Mouse (Mus musculus): ENCODE data around the gene Gm17617.
"Not testable (repeated sequence)": the region's sequence is repeated elsewhere in the genome, so short reads cannot be mapped to it uniquely, and the experiment has no call there.

Gene Gm17617

GRCm38 (mm10) chr13:55124903-55125302 is 8.4 kb downstream of the Gm17617 start:
- DNase-seq (ENCODE audit: low spot score in 2 of 2) = no peak

GRCm38 (mm10) chr13:55114375-55114774 is 19.0 kb downstream of the Gm17617 start:
- no peak for DNase-seq (ENCODE audit: low spot score in 2 of 2)

DNA sequence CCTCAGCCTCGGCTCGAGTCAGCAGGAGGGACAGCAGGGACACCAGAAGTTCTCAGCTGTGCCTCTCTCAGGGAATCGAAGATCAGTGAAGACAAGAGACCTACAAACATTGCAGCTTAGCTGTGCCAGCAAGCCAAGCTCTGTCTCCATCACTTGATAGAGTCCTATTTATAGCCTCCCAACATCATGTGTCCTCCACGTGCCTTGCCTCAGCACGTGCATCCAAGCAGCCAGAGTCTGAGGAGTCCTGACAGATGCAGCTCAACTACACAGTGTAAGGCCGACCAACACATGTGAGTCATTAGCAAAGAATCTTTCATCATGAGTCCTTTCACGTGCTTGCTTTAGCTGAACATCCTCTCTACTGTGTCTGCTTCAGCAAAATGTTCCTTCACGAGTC is 25.7 kb downstream of the Gm17617 start:
- DNase-seq (ENCODE audit: low spot score in 2 of 2) = no peak

DNA sequence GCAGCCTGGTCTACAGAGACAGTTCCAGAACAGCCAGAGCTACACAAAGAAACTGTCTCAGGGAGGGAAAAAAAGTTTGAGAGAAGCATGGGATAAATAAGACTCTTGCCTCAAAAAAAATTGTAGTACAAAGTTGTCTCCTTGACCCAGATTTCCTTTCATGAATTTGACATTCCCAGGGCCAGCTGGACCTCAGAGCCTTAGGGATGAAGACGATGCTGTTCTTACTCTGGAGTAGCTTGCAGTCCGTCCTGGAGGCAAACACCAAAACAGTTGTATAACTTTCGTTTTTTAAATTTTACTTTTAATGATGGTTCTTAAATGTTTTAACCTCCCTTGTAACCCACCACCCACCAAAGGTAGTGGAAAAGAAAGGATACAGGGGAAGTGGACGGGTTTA is 26.2 kb downstream of the Gm17617 start:
- DNase-seq (ENCODE audit: low spot score in 2 of 2) = no peak

GRCm38 (mm10) chr13:55105953-55106691 is 27.2 kb downstream of the Gm17617 start:
- DNase-seq (ENCODE audit: low spot score in 2 of 2) = no peak

DNA sequence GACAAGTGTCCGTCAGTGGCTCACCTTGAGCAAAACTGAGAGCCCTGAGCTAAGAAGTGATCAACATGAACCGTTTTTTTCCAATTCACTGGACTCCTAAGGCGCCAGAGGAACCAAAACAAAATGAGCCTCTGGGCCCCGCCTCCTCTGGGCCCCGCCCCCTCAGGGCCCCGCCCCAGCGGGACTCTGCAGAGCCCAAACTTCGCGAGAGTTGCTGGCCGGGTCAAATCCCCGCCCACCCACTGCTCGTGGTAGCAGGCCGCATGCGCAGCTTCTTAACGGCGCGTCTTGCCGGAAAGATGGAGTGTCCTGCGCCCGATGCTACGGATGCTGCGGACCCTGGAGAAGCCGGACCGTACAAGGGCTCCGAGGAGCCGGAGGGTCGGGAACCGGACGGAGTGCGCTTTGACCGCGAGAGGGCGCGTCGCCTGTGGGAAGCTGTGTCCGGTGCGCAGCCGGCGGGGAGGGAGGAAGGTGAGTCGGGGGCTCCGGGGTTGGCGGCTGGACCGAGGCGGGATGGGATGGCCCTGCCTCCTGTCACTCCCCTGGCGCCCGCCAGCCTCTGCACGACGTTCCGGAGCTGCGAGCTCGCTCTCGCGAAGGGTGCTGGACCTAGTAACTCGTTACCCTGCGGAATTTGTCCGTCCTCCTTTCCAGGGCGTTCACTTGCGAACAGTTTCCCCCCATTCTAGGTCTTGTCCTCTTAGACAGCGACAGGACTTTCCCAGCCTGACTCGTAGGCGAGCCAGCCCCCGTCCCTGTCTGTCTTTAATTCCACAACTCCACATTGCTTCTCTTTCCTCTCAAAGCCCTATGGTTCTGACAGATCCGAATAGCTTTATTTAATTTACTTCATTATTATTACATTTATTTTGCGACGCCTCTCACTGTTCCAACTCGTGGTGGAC is 28.0 kb downstream of the Gm17617 start, which contains the start of gene Zfp346:
Gene Zfp346, plus strand, starts transcription at position 267 of the 908 bp plus-strand sequence.
- DNase-seq (ENCODE audit: low spot score in 2 of 2) = peak; percentile 97 to 99

GRCm38 (mm10) chr13:55103351-55103750 is 30.0 kb downstream of the Gm17617 start:
- no peak for DNase-seq (ENCODE audit: low spot score in 2 of 2)

- no peak for DNase-seq (ENCODE audit: low spot score in 2 of 2)
Observed at GRCm38 (mm10) chr13:55102366-55102765, 31.0 kb downstream of the Gm17617 start.

GRCm38 (mm10) chr13:55101627-55102026 is 31.7 kb downstream of the Gm17617 start:
- DNase-seq (ENCODE audit: low spot score in 2 of 2) = no peak

- peak; percentile 81 to 84 for DNase-seq (ENCODE audit: low spot score in 2 of 2)
Observed at GRCm38 (mm10) chr13:55099726-55100478, 33.4 kb downstream of the Gm17617 start, which contains the start of gene Uimc1. Uimc1 (minus strand) TSS chr13:55100300.

- peak; percentile 15 to 20 for DNase-seq (ENCODE audit: low spot score in 2 of 2)
Observed at GRCm38 (mm10) chr13:55099066-55099725, 34.2 kb downstream of the Gm17617 start.

GRCm38 (mm10) chr13:55097841-55098240 is 35.5 kb downstream of the Gm17617 start:
- not testable (repeated sequence) for DNase-seq (ENCODE audit: low spot score in 2 of 2)

- no peak for DNase-seq (ENCODE audit: low spot score in 2 of 2)
Observed at GRCm38 (mm10) chr13:55092588-55092987, 40.8 kb downstream of the Gm17617 start.
